Mouse (Mus musculus) ES-Bruce4 (cell line): ENCODE measurements around the gene Gm20489.

Experiments
- CTCF ChIP-seq: IDR thresholded peaks from one replicate; pipeline ENCODE4 v1.8.1; 2011; ENCODE audit warnings: low read depth, low read length
- EP300 ChIP-seq: IDR thresholded peaks from 2 replicates; pipeline ENCODE4 v1.6.1; 2011; ENCODE audit warnings: low read depth, low read length; ENCODE audit not compliant: insufficient read depth
- POLR2A ChIP-seq: IDR thresholded peaks from one replicate; pipeline ENCODE4 v1.8.1; 2011; ENCODE audit warnings: low read length; ENCODE audit not compliant: insufficient read depth

DNA sequence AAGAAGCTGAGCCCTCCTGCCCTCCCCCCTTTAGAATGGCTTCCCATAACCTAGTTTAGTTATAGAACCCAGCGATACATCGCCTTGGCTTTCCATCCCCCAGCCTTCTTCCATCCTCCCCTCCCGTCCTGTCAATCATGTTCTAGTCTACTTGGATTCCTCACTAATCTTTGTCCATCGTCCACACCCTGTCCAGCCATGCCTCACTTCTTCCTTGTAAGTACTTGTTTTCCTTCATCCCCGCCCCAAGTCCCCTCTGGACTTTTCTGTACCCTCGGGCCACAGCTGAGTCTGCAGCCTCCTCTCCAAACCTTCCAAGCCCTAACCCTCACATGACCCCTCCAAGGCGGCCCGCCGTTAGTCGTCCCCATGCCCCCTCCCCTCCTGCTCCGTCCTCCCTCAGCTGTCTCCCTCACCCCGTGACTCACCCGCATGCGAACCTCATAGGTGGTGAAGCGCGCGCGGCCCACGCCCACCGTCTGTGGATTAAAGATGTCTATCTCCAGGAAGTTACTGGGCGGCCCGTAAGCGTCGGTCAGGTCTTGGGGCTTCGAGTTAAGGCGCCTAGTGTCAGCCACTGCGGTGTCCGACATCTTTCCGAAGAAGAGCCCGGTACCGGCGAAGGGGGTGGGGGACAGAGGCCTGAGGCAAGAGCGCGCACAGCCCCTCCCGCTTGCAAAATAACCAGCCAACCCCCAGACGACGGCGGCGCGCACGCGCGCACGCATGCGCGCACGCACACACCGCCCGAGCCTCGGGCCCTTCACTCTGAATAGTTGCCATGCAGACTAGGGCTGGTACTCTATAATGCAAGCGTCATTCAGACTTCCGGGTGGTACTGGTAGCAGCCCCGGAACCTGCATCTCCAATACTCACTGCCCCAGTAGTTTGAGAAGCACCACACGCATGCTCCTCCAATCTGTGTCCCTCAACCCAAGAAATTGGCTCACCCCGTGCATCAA is 46.7 kb downstream of the Gm20489 start, which contains the start of gene Snx12:
- TF ChIP-seq POLR2A (no peak), CTCF (no peak), EP300 (no peak)
